Mouse (Mus musculus) midbrain, embryonic 10.5 days (tissue): ENCODE measurements around the gene Ccdc152. TPM values are rescaled to one million over a fixed set of nuclear protein-coding genes. Genes with fewer than 3 reads are reported as not detected.

Experiments
- DNase-seq: peaks from one replicate; pipeline ENCODE4 v3.0.0-alpha.2; 2017; ENCODE audit warnings: low spot score
- H3K27ac ChIP-seq: fragments of 300-500 bp; sonication (generic); replicated peaks from 2 replicates; pipeline ENCODE4 v1.5.1; 2016; ENCODE audit warnings: mild to moderate bottlenecking
- H3K27me3 ChIP-seq: fragments of 300-500 bp; sonication (generic); 2 replicates; pipeline ENCODE4 v1.6.1; 2016; ENCODE audit warnings: low read depth, mild to moderate bottlenecking; ENCODE audit not compliant: poor library complexity, severe bottlenecking
- H3K36me3 ChIP-seq: fragments of 300-500 bp; sonication (generic); 2 replicates; pipeline ENCODE4 v1.6.1; 2016; ENCODE audit warnings: mild to moderate bottlenecking, moderate library complexity
- H3K4me1 ChIP-seq: fragments of 300-500 bp; sonication (generic); 2 replicates; pipeline ENCODE4 v1.6.1; 2016
- H3K4me3 ChIP-seq: fragments of 300-500 bp; sonication (generic); 2 replicates; pipeline ENCODE4 v1.5.1; 2016; ENCODE audit warnings: mild to moderate bottlenecking, moderate library complexity
- H3K9me3 ChIP-seq: fragments of 300-500 bp; sonication (generic); replicated peaks from 2 replicates; pipeline ENCODE4 v1.6.1; 2016; ENCODE audit warnings: mild to moderate bottlenecking
- WGBS: fragments of 180-500 bp; shearing (Covaris S2); methylation state at CpG from one replicate; pipeline ENCODE4 v1.1.7; 2016; 5-methylcytosine and 5-hydroxymethylcytosine counted together
- polyA plus RNA-seq: library from polyadenylated mRNA; unstranded; fragments of >200 nt; fragmentation: Nextera tagmentation; extraction: Ambion mirVana; gene quantifications from 2 replicates; pipeline ENCODE4 v1.2.1, GENCODE M21; 2016

Ccdc152 gene
- polyA plus RNA-seq, 1 experiment from 2014 or later: not detected

DNA sequence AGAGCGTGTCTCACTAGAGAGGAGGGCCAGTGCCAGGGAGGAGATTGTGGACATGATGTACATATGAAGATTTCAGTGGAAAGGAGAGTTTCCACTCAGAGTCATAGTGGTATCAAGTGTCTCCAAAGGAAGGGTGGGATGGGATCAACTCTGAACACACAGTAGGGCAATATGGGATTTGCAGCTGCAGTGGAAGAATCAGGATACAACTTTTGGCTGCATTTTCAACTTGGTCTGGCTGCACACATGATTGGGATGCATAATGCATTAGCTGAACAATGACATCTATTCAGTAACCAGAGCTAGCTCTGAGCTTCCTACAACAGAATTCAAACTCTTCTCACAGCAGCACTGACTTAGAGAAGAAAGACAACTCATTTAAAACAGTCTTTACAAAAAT is 65.4 kb downstream of the Ccdc152 start:
- H3K27ac ChIP-seq: no peak overlapping the region
- no peak for DNase-seq
- 90% methylated on average over 1 of the region's 1 CpGs for whole genome bisulfite sequencing
- no peaks in the 10 kb centered on the region for H3K9me3 ChIP-seq
- H3K4me1 ChIP-seq: peaks cover 5% of the 10 kb centered on the region; the same call in 1 of the 2 replicates
- H3K36me3 ChIP-seq: no peaks in the 10 kb centered on the region
- H3K4me3 ChIP-seq: no peak overlapping the region
- H3K27me3 ChIP-seq: no peaks in the 10 kb centered on the region

DNA sequence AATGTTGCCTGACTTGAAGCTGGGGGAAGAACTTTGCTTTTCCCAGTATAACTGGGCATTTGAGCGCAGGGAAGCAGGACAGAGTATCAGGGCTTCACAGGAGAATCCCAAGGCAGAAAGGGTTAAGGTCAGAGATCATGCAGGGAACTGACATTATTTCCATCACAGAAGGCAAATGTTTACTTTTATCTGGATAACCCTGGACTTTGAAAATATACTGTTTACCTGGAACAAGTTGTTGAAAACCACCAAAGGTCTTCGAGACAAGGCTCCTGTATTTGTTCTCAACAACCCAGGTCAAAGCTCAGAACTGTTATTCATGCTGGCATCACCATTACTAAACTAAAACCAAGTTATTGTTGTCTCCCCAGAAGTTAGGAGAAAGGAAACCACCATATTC is 67.0 kb downstream of the Ccdc152 start:
- Histone ChIP-seq H3K27me3 (no peaks in the 10 kb centered on the region), H3K27ac (no peak overlapping the region), H3K4me3 (no peak overlapping the region), H3K9me3 (no peaks in the 10 kb centered on the region), H3K4me1 (peaks cover 12% of the 10 kb centered on the region), H3K36me3 (no peaks in the 10 kb centered on the region)
- WGBS: 81% methylated on average over 2 of the region's 2 CpGs
- no peak for DNase-seq

DNA sequence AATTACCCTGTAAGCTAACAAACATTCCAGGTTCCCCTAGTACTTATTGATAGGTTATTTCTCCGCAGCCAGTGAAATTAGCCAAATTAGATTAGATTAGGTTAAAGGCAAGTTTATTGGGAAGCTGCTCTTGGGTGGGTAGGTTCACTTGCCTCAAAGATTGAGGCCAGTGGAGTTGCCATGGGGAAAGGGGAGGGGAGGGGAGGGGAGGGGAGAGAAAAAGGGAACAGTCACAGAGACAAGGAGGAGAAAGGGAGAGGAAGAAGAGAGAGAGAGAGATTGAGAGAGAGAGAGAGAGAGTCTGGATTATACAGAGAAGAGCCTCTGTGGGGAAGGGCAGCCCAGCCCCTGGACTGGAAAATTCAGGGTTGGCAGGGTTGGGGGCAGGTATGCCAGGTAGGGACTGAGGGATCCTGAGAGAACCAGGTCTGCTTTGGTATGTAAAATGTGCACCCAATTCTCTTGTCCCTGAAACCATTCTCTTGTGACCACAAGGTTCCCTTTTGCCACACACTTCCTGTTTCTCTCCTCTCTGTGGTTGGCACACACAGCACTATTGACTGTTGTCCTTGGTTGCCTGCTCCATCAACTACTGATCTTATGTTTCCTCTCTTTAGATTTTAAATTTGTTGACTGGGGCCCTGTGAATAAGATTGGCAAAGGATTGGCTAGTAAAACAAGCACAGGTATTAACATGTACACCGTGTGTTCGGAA is 69.3 kb downstream of the Ccdc152 start:
- Histone ChIP-seq H3K27me3 (no peaks in the 10 kb centered on the region), H3K4me3 (no peak overlapping the region), H3K4me1 (peaks cover 18% of the 10 kb centered on the region), H3K9me3 (no peaks in the 10 kb centered on the region), H3K36me3 (no peaks in the 10 kb centered on the region), H3K27ac (no peak overlapping the region)
- WGBS: 92% methylated on average over 3 of the region's 3 CpGs
- no peak for DNase-seq

DNA sequence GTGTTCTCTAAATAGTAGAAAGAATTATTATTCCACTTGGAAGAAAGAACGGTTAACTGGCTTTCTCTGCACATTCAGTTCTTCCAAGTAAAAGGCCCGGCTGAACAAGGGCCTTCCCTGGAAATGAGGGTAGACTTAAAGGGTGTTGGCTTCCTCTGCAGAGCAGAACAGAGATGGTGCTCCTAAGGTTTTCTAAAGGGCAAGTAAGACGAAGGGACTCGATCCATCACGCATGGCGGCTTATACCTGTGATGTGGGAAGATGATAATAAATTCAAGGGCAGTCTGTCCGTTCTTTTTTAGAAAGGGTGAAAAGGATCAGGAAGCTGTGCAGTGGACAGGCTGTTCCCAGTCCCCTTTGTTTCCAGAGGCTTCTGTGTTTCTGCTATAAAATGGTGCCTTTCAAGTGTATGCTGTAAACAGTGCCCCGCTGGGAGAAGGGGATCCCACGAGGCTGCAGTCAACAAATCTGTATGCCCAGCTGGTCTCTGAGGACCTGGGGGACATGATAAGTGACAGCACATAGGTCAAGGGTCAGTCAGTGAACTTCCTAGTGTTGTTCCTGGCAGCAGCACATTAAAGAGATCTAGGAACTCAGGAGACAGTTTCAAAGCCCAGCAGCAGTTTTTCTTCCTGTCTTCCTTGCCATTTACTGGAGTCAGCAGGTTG is 71.0 kb downstream of the Ccdc152 start:
- DNase-seq: peak; percentile 43
- peaks cover 18% of the 10 kb centered on the region for H3K4me1 ChIP-seq
- H3K4me3 ChIP-seq: no peak overlapping the region
- peak overlapping the region; percentile 46 for H3K27ac ChIP-seq
- no peaks in the 10 kb centered on the region for H3K27me3 ChIP-seq
- H3K36me3 ChIP-seq: no peaks in the 10 kb centered on the region
- H3K9me3 ChIP-seq: no peaks in the 10 kb centered on the region
- 46% methylated on average over 9 of the region's 9 CpGs for WGBS

DNA sequence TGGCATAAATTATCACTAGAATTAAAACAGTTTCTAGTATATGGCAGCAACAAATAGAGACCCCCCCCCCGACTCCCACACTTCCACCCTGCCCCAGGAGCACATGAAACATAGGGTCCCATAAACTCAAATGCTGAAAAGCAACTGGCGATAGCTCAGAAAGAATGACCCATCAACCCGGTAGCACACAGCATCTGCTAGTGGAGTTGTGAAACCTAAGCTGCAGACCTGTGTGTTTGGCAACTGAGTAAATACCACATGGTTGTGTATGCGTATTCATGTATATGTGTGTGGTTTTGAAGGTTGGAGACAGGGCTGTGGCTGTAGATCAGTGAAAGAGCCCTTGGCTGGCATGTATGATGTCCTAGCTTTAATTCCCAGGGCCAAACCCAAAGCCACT is 72.3 kb downstream of the Ccdc152 start:
- no peaks in the 10 kb centered on the region for H3K36me3 ChIP-seq
- no peaks in the 10 kb centered on the region for H3K27me3 ChIP-seq
- no peak overlapping the region for H3K27ac ChIP-seq
- no peak for DNase-seq
- H3K9me3 ChIP-seq: no peaks in the 10 kb centered on the region
- H3K4me1 ChIP-seq: peaks cover 18% of the 10 kb centered on the region
- WGBS: 90% methylated on average over 4 of the region's 4 CpGs
- H3K4me3 ChIP-seq: no peak overlapping the region

Other genes starting within 250 kb of the Ccdc152 start
- gene Selenop, start 35.0 kb downstream of the Ccdc152 start, polyA plus RNA-seq: 53.5 and 61.5 TPM in 2 replicates